Mouse (Mus musculus) ES-Bruce4 (cell line): Measurements from ENCODE around the gene Myh15. TPM values are rescaled to one million over a fixed set of nuclear protein-coding genes. Genes with fewer than 3 reads are reported as not detected.

ENCODE experiments used
- H3K27ac ChIP-seq: 2 replicates; pipeline ENCODE4 v1.5.1; 2012; ENCODE audit warnings: low read length, inconsistent platforms; ENCODE audit not compliant: insufficient read depth
- H3K27me3 ChIP-seq: 2 replicates; pipeline ENCODE4 v1.6.1; 2012; ENCODE audit warnings: mild to moderate bottlenecking, low read length, inconsistent platforms; ENCODE audit not compliant: control insufficient read depth, poor library complexity, insufficient read depth, severe bottlenecking
- H3K36me3 ChIP-seq: 2 replicates; pipeline ENCODE4 v1.6.1; 2012; ENCODE audit warnings: inconsistent platforms, mild to moderate bottlenecking, low read length, moderate library complexity; ENCODE audit not compliant: control insufficient read depth, poor library complexity, insufficient read depth, severe bottlenecking
- H3K4me1 ChIP-seq: one replicate; pipeline ENCODE4 v1.8.1; 2011; ENCODE audit warnings: low read length; ENCODE audit not compliant: control insufficient read depth, insufficient read depth
- H3K4me3 ChIP-seq: 2 replicates; pipeline ENCODE4 v1.5.1; 2011; ENCODE audit warnings: low read depth, mild to moderate bottlenecking, low read length
- H3K9ac ChIP-seq: 2 replicates; pipeline ENCODE4 v1.6.1; 2012; ENCODE audit warnings: low read depth, mild to moderate bottlenecking, inconsistent platforms; ENCODE audit not compliant: poor library complexity, severe bottlenecking
- H3K9me3 ChIP-seq: replicated peaks from 2 replicates; pipeline ENCODE4 v1.6.1; 2012; ENCODE audit warnings: mild to moderate bottlenecking, low read length, inconsistent platforms; ENCODE audit not compliant: control insufficient read depth, poor library complexity, insufficient read depth, severe bottlenecking
- CTCF ChIP-seq: IDR thresholded peaks from one replicate; pipeline ENCODE4 v1.8.1; 2011; ENCODE audit warnings: low read depth, low read length
- EP300 ChIP-seq: IDR thresholded peaks from 2 replicates; pipeline ENCODE4 v1.6.1; 2011; ENCODE audit warnings: low read depth, low read length; ENCODE audit not compliant: insufficient read depth
- POLR2A ChIP-seq: IDR thresholded peaks from one replicate; pipeline ENCODE4 v1.8.1; 2011; ENCODE audit warnings: low read length; ENCODE audit not compliant: insufficient read depth
- polyA plus RNA-seq: library from polyadenylated mRNA; stranded (reverse); fragments of >200 nt; gene quantifications from 2 replicates; pipeline ENCODE4 v1.2.4, GENCODE M21; 2011; ENCODE audit warnings: low read depth; ENCODE audit not compliant: missing spikeins, insufficient read depth, insufficient read length

Gene Myh15
- polyA plus RNA-seq, 1 experiment: not detected

- Histone ChIP-seq H3K36me3 (no peaks in the 10 kb centered on the region), H3K9ac (no peak overlapping the region), H3K9me3 (no peaks in the 10 kb centered on the region), H3K27ac (no peak overlapping the region), H3K27me3 (no peaks in the 10 kb centered on the region), H3K4me3 (no peak overlapping the region), H3K4me1 (no peaks in the 10 kb centered on the region)
- TF ChIP-seq CTCF: no peak
Measured at GRCm38 (mm10) chr16:49167325-49167724, 110.0 kb downstream of the Myh15 start.

- no peaks in the 10 kb centered on the region for H3K4me1 ChIP-seq
- no peak overlapping the region for H3K9ac ChIP-seq
- H3K36me3 ChIP-seq: no peaks in the 10 kb centered on the region
- no peak overlapping the region for H3K4me3 ChIP-seq
- H3K27ac ChIP-seq: no peak overlapping the region
- TF ChIP-seq CTCF: no peak
- no peak for TF ChIP-seq POLR2A
- no peak for TF ChIP-seq EP300
- no peaks in the 10 kb centered on the region for H3K27me3 ChIP-seq
- peaks cover 12% of the 10 kb centered on the region for H3K9me3 ChIP-seq
Measured at GRCm38 (mm10) chr16:49175077-49175476, 117.8 kb downstream of the Myh15 start.

- Histone ChIP-seq H3K4me3 (no peak overlapping the region), H3K27me3 (no peaks in the 10 kb centered on the region), H3K27ac (no peak overlapping the region), H3K4me1 (no peaks in the 10 kb centered on the region), H3K9ac (no peak overlapping the region), H3K36me3 (no peaks in the 10 kb centered on the region), H3K9me3 (peaks cover 12% of the 10 kb centered on the region)
- TF ChIP-seq EP300 (no peak), POLR2A (no peak), CTCF (no peak)
Measured at GRCm38 (mm10) chr16:49175729-49176395, 118.6 kb downstream of the Myh15 start.

DNA sequence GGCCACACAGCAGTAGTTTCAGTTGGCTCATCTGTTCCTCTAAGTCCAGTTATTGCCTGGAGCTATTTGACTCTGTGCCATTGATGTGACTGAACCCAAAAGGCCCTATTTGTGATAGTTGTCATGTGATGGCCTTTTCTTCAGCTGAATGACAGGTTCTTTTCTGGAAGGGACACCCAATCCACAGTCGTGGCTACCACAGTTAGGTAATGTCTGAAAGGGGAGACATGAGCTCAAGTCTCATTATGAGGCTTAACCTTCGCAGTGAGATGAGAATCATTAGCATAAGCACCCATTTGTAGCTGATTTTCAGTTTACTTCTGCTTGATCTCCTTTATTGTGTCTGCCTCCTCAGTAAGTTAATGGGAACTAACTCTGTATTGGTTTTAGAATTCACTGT is 136.2 kb downstream of the Myh15 start:
- Histone ChIP-seq H3K27me3 (no peaks in the 10 kb centered on the region), H3K9me3 (no peaks in the 10 kb centered on the region), H3K36me3 (no peaks in the 10 kb centered on the region), H3K27ac (no peak overlapping the region), H3K4me3 (no peak overlapping the region), H3K4me1 (no peaks in the 10 kb centered on the region), H3K9ac (no peak overlapping the region)
- no peak for TF ChIP-seq CTCF

DNA sequence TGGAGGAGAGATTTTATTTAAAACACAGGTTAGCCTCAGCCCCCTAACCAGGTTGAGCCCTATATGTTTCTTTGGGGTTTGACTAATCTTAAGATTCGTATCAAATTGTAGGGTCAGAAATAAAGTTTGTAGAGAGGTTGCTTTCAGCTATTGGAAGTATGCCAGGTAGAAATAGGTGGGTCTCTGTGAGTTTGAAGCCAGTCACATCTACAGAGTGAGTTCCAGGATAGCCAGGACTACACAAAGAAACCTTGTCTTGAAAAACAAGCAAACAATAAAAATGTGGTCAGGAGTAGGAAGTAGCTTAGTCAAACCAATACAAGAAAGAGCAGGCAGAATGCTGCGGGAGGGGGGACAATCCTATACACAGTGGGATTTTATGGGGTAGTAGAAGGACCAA is 136.7 kb downstream of the Myh15 start:
- no peaks in the 10 kb centered on the region for H3K4me1 ChIP-seq
- H3K9me3 ChIP-seq: no peaks in the 10 kb centered on the region
- H3K9ac ChIP-seq: no peak overlapping the region
- no peak overlapping the region for H3K4me3 ChIP-seq
- no peaks in the 10 kb centered on the region for H3K36me3 ChIP-seq
- H3K27me3 ChIP-seq: no peaks in the 10 kb centered on the region
- TF ChIP-seq POLR2A (no peak), CTCF (no peak), EP300 (no peak)
- H3K27ac ChIP-seq: no peak overlapping the region

GRCm38 (mm10) chr16:49196290-49196689 is 139.0 kb downstream of the Myh15 start:
- Histone ChIP-seq H3K4me3 (no peak overlapping the region), H3K27me3 (no peaks in the 10 kb centered on the region), H3K27ac (no peak overlapping the region), H3K36me3 (no peaks in the 10 kb centered on the region), H3K9ac (no peak overlapping the region), H3K9me3 (no peaks in the 10 kb centered on the region), H3K4me1 (no peaks in the 10 kb centered on the region)
- no peak for TF ChIP-seq POLR2A
- no peak for TF ChIP-seq CTCF
- no peak for TF ChIP-seq EP300
